9 mouse cellular contexts compared by ENCODE assay signal in the genomic region with DNA sequence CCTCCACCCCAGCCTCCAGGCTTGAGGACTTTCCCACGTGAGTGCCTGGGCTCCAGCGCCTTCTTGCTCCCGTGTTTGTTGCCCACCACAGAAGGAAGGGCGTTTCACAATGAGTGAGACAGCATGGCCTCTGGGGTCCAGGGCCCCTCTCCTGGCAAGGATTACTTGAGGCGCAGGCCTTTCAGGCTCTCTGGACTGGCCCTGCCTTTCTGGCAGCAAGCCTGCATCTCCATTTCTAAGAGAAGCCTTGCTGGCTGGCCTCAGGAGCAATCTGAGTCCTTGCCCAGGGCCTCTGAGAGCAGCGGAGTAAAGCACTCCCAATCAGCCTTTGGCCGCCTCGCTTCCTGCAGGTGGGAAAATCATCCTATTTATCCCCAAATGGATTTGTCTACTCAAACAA.
DNase-seq lines count a peak whose midpoint lies in the region; ATAC-seq and TF ChIP-seq lines count a peak whose summit lies in the region.
"Had no signal": no experiment of that assay in that cellular context is flagged by ENCODE, and none has a peak within 500 bp of the region (broad histone marks: within the 10 kb centered on the region; RNA-seq: fewer than 3 reads in every experiment).

No protein-coding gene starts in this region.

- TF ChIP-seq CTCF in lung, postnatal 0 days (IDR thresholded peaks at IDR 0.05), result no peak

- no peaks in the 10 kb centered on the region for H3K36me3 ChIP-seq in hindbrain, embryonic 15.5 days
- no peaks in the 10 kb centered on the region for H3K36me3 ChIP-seq in lung, postnatal 0 days (ENCODE audit: insufficient read depth, low read length)

- no peak for TF ChIP-seq EP300 in lung, postnatal 0 days (IDR thresholded peaks at IDR 0.05)

- H3K4me3 ChIP-seq in hindbrain, embryonic 15.5 days, result no peak overlapping the region
- H3K4me3 ChIP-seq in lung, postnatal 0 days (ENCODE audit: low read depth, low read length), result no peak overlapping the region
- H3K4me3 ChIP-seq: layer of hippocampus, adult 2 months had no signal

- H3K27ac ChIP-seq in hindbrain, embryonic 15.5 days (replicated peaks), result peak overlapping the region; percentile 20; the same call in 1 of the 2 replicates
- H3K27ac ChIP-seq in lung, postnatal 0 days (ENCODE audit: low read length), result peak overlapping the region; percentile 47
- H3K27ac ChIP-seq: layer of hippocampus, adult 2 months had no signal

- no peak overlapping the region for H3K9ac ChIP-seq in hindbrain, embryonic 15.5 days
- no peak overlapping the region for H3K9ac ChIP-seq in lung, postnatal 0 days (replicated peaks; ENCODE audit: low read depth)

- peaks cover 5% of the 10 kb centered on the region; the same call in 1 of the 2 replicates for H3K27me3 ChIP-seq in hindbrain, embryonic 15.5 days
- no peaks in the 10 kb centered on the region for H3K27me3 ChIP-seq in lung, postnatal 0 days (replicated peaks; ENCODE audit: insufficient read depth, low read length)

- H3K4me2 ChIP-seq in hindbrain, embryonic 15.5 days, result no peak overlapping the region
- no peak overlapping the region for H3K4me2 ChIP-seq in lung, postnatal 0 days (replicated peaks; ENCODE audit: low read depth, low read length)

- 46% methylated on average over 8 of the region's 8 CpGs for WGBS in hindbrain, embryonic 15.5 days
- 44% methylated on average over 8 of the region's 8 CpGs for WGBS in lung, postnatal 0 days

- H3K4me1 ChIP-seq in hindbrain, embryonic 15.5 days (replicated peaks), result peaks cover 9% of the 10 kb centered on the region; the same call in 1 of the 2 replicates
- H3K4me1 ChIP-seq in lung, postnatal 0 days (ENCODE audit: insufficient read depth, low read depth, low read length), result peaks cover 3% of the 10 kb centered on the region; the same call in 1 of the 2 replicates

- peak; percentile 60 for DNase-seq in 3134 (ENCODE audit: extremely low read depth, insufficient read length, low spot score)
- peak; percentile 19 for DNase-seq in MN1 (ENCODE audit: low spot score)
- peak; percentile 16 to 49 for DNase-seq in gastrocnemius, adult 8-10 months (ENCODE audit: low spot score in 2 of 2)
- peak; percentile 33 for DNase-seq in lung, postnatal 0 days (ENCODE audit: low spot score)
- DNase-seq in testis, postnatal 14 days (ENCODE audit: low spot score), result peak; percentile 19
- no peak for DNase-seq in embryo, embryonic 10.5 days (ENCODE audit: low spot score)
- DNase-seq in cerebellum, adult 11 months, result no peak

- peak; percentile 57; the same call in 1 of the 2 replicates for ATAC-seq in hindbrain, embryonic 15.5 days (ENCODE audit: low FRiP score, low read depth)
- no peak for ATAC-seq in lung, postnatal 0 days

- no peaks in the 10 kb centered on the region for H3K9me3 ChIP-seq in hindbrain, embryonic 15.5 days
- no peaks in the 10 kb centered on the region for H3K9me3 ChIP-seq in lung, postnatal 0 days (ENCODE audit: low read length)

Comparison
In these comparisons a context has a peak if more than half of its experiments do, and no peak if none do; other contexts are left out.
1. DNase-seq: peak in 3134 (single experiment), MN1 (single experiment), gastrocnemius, adult 8-10 months (2 of 2), lung, postnatal 0 days (single experiment) and testis, postnatal 14 days (single experiment); none in embryo, embryonic 10.5 days (single experiment) and cerebellum, adult 11 months (single experiment).